Mouse (Mus musculus) ES-E14 (cell line): ENCODE results near the gene Lbx2. TPM values are rescaled to one million over a fixed set of nuclear protein-coding genes. Genes with fewer than 3 reads are reported as not detected.

Experiments
- DNase-seq: peaks from one replicate; pipeline ENCODE4 v3.0.0-alpha.2; 2013; ENCODE audit warnings: low read depth, low spot score
- H3K27ac ChIP-seq: 2 replicates; pipeline ENCODE4 v1.5.1; 2012; ENCODE audit warnings: low read depth, mild to moderate bottlenecking, low read length, moderate library complexity, mixed read lengths; ENCODE audit not compliant: poor library complexity, insufficient read depth, severe bottlenecking
- H3K36me3 ChIP-seq: 2 replicates; pipeline ENCODE4 v1.6.1; 2012; ENCODE audit warnings: mild to moderate bottlenecking, low read length, moderate library complexity, mixed read lengths; ENCODE audit not compliant: control insufficient read depth, poor library complexity, insufficient read depth, severe bottlenecking
- H3K4me1 ChIP-seq, 2 experiments: fragments of 150-350 bp in 1 of 2; sonication (generic) in 1 of 2; 2 replicates each; pipeline ENCODE4 v1.6.1; 2012; ENCODE audit warnings: low read length in 2 of 2, mild to moderate bottlenecking in 1 of 2, mixed read lengths in 1 of 2; ENCODE audit not compliant: control insufficient read depth in 2 of 2, insufficient read depth in 2 of 2, poor library complexity in 1 of 2
- H3K4me3 ChIP-seq, 2 experiments: fragments of 150-350 bp in 1 of 2; sonication (generic) in 1 of 2; 2 replicates each; pipeline ENCODE4 v1.5.1; 2012; ENCODE audit warnings: low read length in 2 of 2, low read depth in 1 of 2, mild to moderate bottlenecking in 1 of 2, mixed read lengths in 1 of 2; ENCODE audit not compliant: insufficient read depth in 1 of 2, poor library complexity in 1 of 2, severe bottlenecking in 1 of 2
- H3K9ac ChIP-seq: 2 replicates; pipeline ENCODE4 v1.6.1; 2012; ENCODE audit warnings: low read depth, mild to moderate bottlenecking, low read length, mixed read lengths; ENCODE audit not compliant: poor library complexity, insufficient read depth, severe bottlenecking
- H3K9me3 ChIP-seq: fragments of 150-350 bp; sonication (generic); 2 replicates; pipeline ENCODE4 v1.6.1; 2012; ENCODE audit warnings: low read depth, mild to moderate bottlenecking, low read length; ENCODE audit not compliant: control insufficient read depth, insufficient read depth
- CHD2 ChIP-seq: IDR thresholded peaks from 2 replicates; pipeline ENCODE4 v1.6.1; 2014; ENCODE audit warnings: mild to moderate bottlenecking, low read depth, low read length, inconsistent platforms
- HCFC1 ChIP-seq: IDR thresholded peaks from 2 replicates; pipeline ENCODE4 v1.6.1; 2012; ENCODE audit warnings: low read length, inconsistent platforms, borderline replicate concordance; ENCODE audit not compliant: insufficient read depth
- MAFK ChIP-seq: IDR thresholded peaks from 2 replicates; pipeline ENCODE4 v1.6.1; 2014; ENCODE audit warnings: mild to moderate bottlenecking, low read depth, low read length, inconsistent platforms; ENCODE audit not compliant: insufficient read depth
- ZC3H11A ChIP-seq: IDR thresholded peaks from 2 replicates; pipeline ENCODE4 v1.6.1; 2012; ENCODE audit warnings: low read depth, mild to moderate bottlenecking, inconsistent platforms, low read length, borderline replicate concordance
- ZNF384 ChIP-seq: IDR thresholded peaks from 2 replicates; pipeline ENCODE4 v1.6.1; 2012; ENCODE audit warnings: low read depth, low read length, inconsistent platforms
- in situ Hi-C, 2 experiments: fragments of 600-800 bp; cut with MboI; formaldehyde crosslinking; loops; one replicate each; pipeline ENCODE4 v1.15.1; 2025; ENCODE audit warnings: low sequenced_read_pairs in 2 of 2, inconsistent platforms in 1 of 2; ENCODE audit not compliant: unreplicated experiment in 2 of 2
- total RNA-seq: library from RNA; depleted of rRNA; stranded (reverse); fragments of 300-350 nt; gene quantifications from 2 replicates; pipeline ENCODE4 v1.2.3, GENCODE M21; 2012

The Lbx2 gene
- total RNA-seq, 1 experiment: 0.62 TPM

DNA sequence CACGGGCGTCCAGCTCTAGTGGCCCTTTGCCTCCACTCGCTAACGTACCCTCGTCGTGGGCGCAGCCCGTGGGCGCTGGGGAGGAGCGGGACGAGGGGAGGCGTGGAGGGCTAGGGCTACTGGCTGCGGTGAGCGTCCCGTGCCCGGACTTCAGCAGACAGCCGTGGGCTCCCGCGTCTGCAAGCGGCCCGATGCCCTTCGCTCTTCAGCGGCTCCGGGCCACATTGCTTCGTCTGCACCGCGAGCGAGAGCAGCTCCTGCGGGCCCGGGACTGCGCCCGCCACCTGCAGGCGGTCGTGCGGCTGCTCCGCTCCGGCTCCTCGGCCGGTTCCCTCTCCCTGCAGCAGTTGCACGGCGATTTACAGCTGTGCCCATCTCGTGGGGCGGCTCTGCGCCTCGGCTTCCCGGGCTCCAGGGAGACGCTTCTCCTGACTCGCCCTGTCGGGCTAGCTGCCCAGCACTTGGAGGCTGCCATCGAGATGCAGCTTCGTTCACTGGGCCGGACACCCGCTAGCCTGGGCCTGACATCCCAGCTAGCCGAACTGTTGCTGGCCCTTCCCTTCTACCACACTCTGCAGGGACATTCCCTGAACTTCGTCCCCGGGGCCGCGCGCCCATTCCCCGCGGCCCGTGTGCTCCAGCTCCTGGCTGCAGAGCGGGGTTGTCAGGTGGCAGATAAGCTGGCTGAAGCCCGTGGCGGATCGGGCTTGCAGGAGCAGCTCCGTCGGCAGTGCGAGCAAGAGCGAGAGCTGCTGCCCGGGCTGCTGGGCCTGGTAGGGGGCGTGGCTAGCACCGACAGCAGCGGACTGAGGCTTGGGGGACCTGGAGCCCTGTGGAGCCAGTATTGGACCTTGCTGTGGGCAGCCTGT is 15.8 kb downstream of the Lbx2 start:
- peak overlapping the region; percentile 79 to 83 for H3K4me3 ChIP-seq
- H3K9ac ChIP-seq: peak overlapping the region; percentile 76
- no peaks in the 10 kb centered on the region for H3K36me3 ChIP-seq
- H3K4me1 ChIP-seq: no peaks in the 10 kb centered on the region
- in situ Hi-C loops: no loop called here
- H3K27ac ChIP-seq: no peak overlapping the region
- TF ChIP-seq ZC3H11A: no peak
- no peak for TF ChIP-seq CHD2
- TF ChIP-seq ZNF384: no peak
- no peaks in the 10 kb centered on the region for H3K9me3 ChIP-seq
- DNase-seq: no peak

DNA sequence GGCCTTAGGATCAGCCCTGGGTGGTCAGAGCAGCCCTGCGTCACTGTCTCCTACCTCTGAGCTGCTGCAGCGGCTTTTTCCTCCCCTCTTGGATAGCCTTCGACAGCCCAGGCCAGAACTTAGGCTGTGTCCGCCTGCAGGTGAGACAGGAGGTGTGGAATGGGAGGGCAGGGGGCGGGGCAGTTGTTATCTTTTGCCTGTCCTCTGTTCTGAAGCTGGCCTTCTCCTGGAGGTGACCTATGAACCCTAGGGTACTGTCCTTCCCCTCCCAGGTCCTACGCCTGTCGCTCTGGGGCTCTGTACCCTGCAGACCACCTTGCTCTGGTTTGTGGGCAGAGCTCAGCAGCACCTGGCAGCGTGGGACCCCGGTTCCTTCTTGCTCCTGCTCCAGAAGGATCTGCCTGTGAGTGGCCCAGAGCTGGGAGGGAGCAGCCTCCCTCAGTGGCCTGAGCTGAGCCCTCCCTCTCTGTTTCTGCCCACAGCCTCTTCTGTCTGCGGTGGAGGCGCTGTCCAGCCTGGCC is 17.0 kb downstream of the Lbx2 start:
- DNase-seq: no peak
- TF ChIP-seq ZNF384: no peak
- no peak for TF ChIP-seq MAFK
- TF ChIP-seq HCFC1: no peak
- TF ChIP-seq CHD2: no peak
- no peak for TF ChIP-seq ZC3H11A
- in situ Hi-C loops: no loop called here
- Histone ChIP-seq H3K9ac (no peak overlapping the region), H3K4me3 (no peak overlapping the region), H3K9me3 (no peaks in the 10 kb centered on the region), H3K36me3 (no peaks in the 10 kb centered on the region), H3K4me1 (0 out of 4 replicates have a peak, but pooled peaks cover 0 to 3% of the 10 kb centered on the region in 2 experiments), H3K27ac (no peak overlapping the region)

DNA sequence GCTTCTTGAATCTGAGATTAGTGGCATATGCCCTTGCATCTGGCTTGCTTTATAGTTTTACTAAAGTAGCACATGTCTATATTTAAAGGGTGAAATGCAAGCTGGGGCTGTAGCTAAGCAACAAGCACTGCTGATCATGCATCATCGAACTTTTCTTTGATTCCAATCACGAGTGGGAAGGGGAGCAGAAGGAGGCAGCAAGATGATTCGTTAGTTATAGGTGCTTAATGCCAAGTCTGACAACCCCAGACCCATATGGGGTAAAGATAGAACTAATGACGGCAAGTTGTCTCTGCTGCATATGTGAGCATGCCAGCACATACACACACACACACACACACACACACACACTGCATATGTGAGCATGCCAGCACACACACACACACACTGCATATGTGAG is 18.0 kb downstream of the Lbx2 start:
- no peak for TF ChIP-seq CHD2
- TF ChIP-seq HCFC1: no peak
- TF ChIP-seq ZC3H11A: no peak
- TF ChIP-seq ZNF384: no peak
- TF ChIP-seq MAFK: no peak
- no peak overlapping the region for H3K4me3 ChIP-seq
- no peak overlapping the region for H3K9ac ChIP-seq
- H3K27ac ChIP-seq: no peak overlapping the region
- no peaks in the 10 kb centered on the region for H3K36me3 ChIP-seq
- no peaks in the 10 kb centered on the region for H3K9me3 ChIP-seq
- in situ Hi-C loops: no loop called here
- no peak for DNase-seq
- 0 out of 4 replicates have a peak, but pooled peaks cover 0 to 3% of the 10 kb centered on the region in 2 experiments for H3K4me1 ChIP-seq

DNA sequence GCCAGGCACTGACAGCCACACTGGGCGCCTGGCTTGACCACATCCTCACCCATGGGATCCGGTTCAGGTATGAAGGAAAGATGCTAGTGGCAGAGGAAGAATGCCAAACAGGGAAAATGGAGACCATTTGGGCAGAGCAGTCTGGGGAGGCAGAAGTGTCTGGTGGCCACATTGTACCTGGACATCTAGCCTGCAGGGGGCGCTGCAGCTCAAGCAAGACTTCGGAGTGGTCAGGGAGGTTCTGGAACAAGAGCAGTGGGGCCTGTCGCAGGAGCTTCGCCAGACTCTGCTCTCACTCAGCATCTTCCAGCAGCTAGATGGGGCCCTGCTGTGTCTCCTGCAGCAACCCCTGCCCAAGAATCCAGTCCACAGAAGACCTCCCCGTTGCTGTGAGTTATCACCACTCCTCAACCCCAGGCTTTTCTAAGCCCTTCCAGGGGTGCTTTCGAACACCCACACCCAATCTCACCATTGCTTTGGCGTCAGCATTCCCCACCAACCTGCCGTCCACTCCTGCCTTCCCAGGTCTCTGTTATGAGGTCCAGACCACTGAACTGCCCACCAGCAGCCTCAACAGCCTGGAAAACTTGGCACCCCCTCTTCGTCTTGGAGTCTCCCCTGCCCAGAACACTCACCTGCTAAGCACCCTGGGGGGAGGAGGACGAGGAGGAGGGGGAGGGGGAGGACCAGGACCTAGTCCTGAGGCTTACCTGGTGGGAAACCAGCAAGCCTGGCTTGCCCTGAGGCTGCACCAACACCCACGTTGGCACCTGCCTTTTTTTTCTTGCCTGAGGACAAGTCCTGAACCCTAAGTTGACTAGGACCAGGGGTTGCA is 21.6 kb downstream of the Lbx2 start:
- Histone ChIP-seq H3K36me3 (no peaks in the 10 kb centered on the region), H3K9ac (no peak overlapping the region; the same call in 1 of the 2 replicates), H3K9me3 (no peaks in the 10 kb centered on the region), H3K4me3 (peak overlapping the region in 1 of 2 experiments; percentile 93; a peak in 2 of 4 replicates), H3K27ac (no peak overlapping the region), H3K4me1 (0 out of 4 replicates have a peak, but pooled peaks cover 0 to 3% of the 10 kb centered on the region in 2 experiments)
- in situ Hi-C loops: no loop called here
- TF ChIP-seq ZC3H11A (no peak), HCFC1 (no peak), MAFK (no peak)
- DNase-seq: peak; percentile 73
